In genomic region chr1:93444405-93445110, GRCm38 (mm10) we compare ENCODE assay signal across 8 mouse cellular contexts. TPM values are rescaled to one million over a fixed set of nuclear protein-coding genes. Genes with fewer than 3 reads are reported as not detected.
A peak's percentile ranks its signal among the peaks of the same experiment; 100 is the strongest.
DNase-seq lines count a peak whose midpoint lies in the region; ATAC-seq and TF ChIP-seq lines count a peak whose summit lies in the region.

No protein-coding gene starts in this region.

- no peaks in the 10 kb centered on the region for H3K9me3 ChIP-seq in embryonic facial prominence, embryonic 12.5 days
- no peaks in the 10 kb centered on the region for H3K9me3 ChIP-seq in limb, embryonic 14.5 days (ENCODE audit: control insufficient read depth, low read length)
- H3K9me3 ChIP-seq in midbrain, embryonic 16.5 days (replicated peaks; ENCODE audit: control insufficient read depth, low read length, poor library complexity, severe bottlenecking): no peaks in the 10 kb centered on the region

- peak overlapping the region; percentile 85 for H3K9ac ChIP-seq in embryonic facial prominence, embryonic 12.5 days
- H3K9ac ChIP-seq in limb, embryonic 14.5 days (ENCODE audit: low read depth, low read length, severe bottlenecking): peak overlapping the region; percentile 95
- peak overlapping the region; percentile 79 for H3K9ac ChIP-seq in midbrain, embryonic 16.5 days (ENCODE audit: low read depth, low read length)

- peak overlapping the region; percentile 87 for H3K27ac ChIP-seq in embryonic facial prominence, embryonic 12.5 days
- H3K27ac ChIP-seq in limb, embryonic 14.5 days (replicated peaks; ENCODE audit: low read depth, low read length): peak overlapping the region; percentile 97
- peak overlapping the region; percentile 72; the same call in 1 of the 2 replicates for H3K27ac ChIP-seq in midbrain, embryonic 16.5 days (ENCODE audit: low read length)

- no peaks in the 10 kb centered on the region for H3K27me3 ChIP-seq in embryonic facial prominence, embryonic 12.5 days
- H3K27me3 ChIP-seq in limb, embryonic 14.5 days (ENCODE audit: control insufficient read depth, insufficient read depth, low read length): no peaks in the 10 kb centered on the region
- no peaks in the 10 kb centered on the region for H3K27me3 ChIP-seq in midbrain, embryonic 16.5 days (ENCODE audit: control insufficient read depth, insufficient read depth, low read depth, low read length)

- H3K4me3 ChIP-seq in embryonic facial prominence, embryonic 12.5 days: peak overlapping the region; percentile 91
- H3K4me3 ChIP-seq in limb, embryonic 14.5 days (replicated peaks; ENCODE audit: low read length): peak overlapping the region; percentile 95
- H3K4me3 ChIP-seq in midbrain, embryonic 16.5 days (ENCODE audit: low read depth, low read length): peak overlapping the region; percentile 73

- H3K36me3 ChIP-seq in embryonic facial prominence, embryonic 12.5 days: peaks cover 18% of the 10 kb centered on the region
- H3K36me3 ChIP-seq in limb, embryonic 14.5 days (ENCODE audit: control insufficient read depth, insufficient read depth, low read length): peaks cover 33% of the 10 kb centered on the region
- no peaks in the 10 kb centered on the region for H3K36me3 ChIP-seq in midbrain, embryonic 16.5 days (ENCODE audit: control insufficient read depth, insufficient read depth, low read length)

- peak; percentile 87 for DNase-seq in 3134 (ENCODE audit: extremely low read depth, insufficient read length, low spot score)
- peak; percentile 89 for DNase-seq in adrenal gland, postnatal 25 days
- peak; percentile 88 to 89 for DNase-seq in heart, adult 18-20 months
- peak; percentile 89 for DNase-seq in kidney, adult 18-20 months
- peak; percentile 76 for DNase-seq in limb, embryonic 14.5 days (ENCODE audit: low spot score)
- peak; percentile 66 to 72 for DNase-seq in spleen, postnatal 36 days (ENCODE audit: low spot score in 2 of 2)

- peak overlapping the region; percentile 56 for H3K4me2 ChIP-seq in embryonic facial prominence, embryonic 12.5 days (replicated peaks)
- H3K4me2 ChIP-seq in limb, embryonic 14.5 days (replicated peaks; ENCODE audit: low read depth, low read length, severe bottlenecking): peak overlapping the region; percentile 54
- peak overlapping the region; percentile 99 for H3K4me2 ChIP-seq in midbrain, embryonic 16.5 days (ENCODE audit: low read length)

- ATAC-seq in embryonic facial prominence, embryonic 12.5 days (ENCODE audit: insufficient number of reproducible peaks, insufficient read depth, low FRiP score, low TSS enrichment): peak; percentile 68; the same call in 1 of the 2 replicates
- ATAC-seq in limb, embryonic 14.5 days (ENCODE audit: low FRiP score, low read depth): peak; percentile 73
- ATAC-seq in midbrain, embryonic 16.5 days: peak; percentile 74

- peaks cover 19% of the 10 kb centered on the region for H3K4me1 ChIP-seq in embryonic facial prominence, embryonic 12.5 days
- peaks cover 14% of the 10 kb centered on the region for H3K4me1 ChIP-seq in limb, embryonic 14.5 days (ENCODE audit: control insufficient read depth, insufficient read depth, low read length)
- H3K4me1 ChIP-seq in midbrain, embryonic 16.5 days (ENCODE audit: control insufficient read depth, insufficient read depth, low read length): peaks cover 10% of the 10 kb centered on the region

- 5% methylated on average over 18 of the region's 18 CpGs for WGBS in embryonic facial prominence, embryonic 12.5 days
- WGBS in limb, embryonic 14.5 days: 4% methylated on average over 18 of the region's 18 CpGs
- WGBS in midbrain, embryonic 16.5 days: 7% methylated on average over 18 of the region's 18 CpGs

- no peak for TF ChIP-seq POLR2A in limb, embryonic 14.5 days (IDR thresholded peaks at IDR 0.05; ENCODE audit: borderline replicate concordance, extremely low read depth, insufficient read depth, insufficient read length)

RNA-seq across cellular contexts. Expression of gene Hdlbp, which starts 34.1 kb away (rescaled TPM):
- 339 and 351 TPM in 2 replicates for total RNA-seq in adrenal gland, postnatal 25 days (2021)
- polyA plus RNA-seq in embryonic facial prominence, embryonic 12.5 days (2016; fragmentation: Nextera tagmentation; extraction: Ambion mirVana): 134 and 139 TPM in 2 replicates
- 100 to 1,000 TPM; 521 to 556 TPM for total RNA-seq in heart, adult 18-20 months (2021)
- polyA plus RNA-seq in limb, embryonic 14.5 days (2012; rRNA removed): 169 and 196 TPM in 2 replicates
- 163 and 180 TPM in 2 replicates for polyA plus RNA-seq in limb, embryonic 14.5 days (2014; fragmentation: Nextera tagmentation; extraction: Ambion mirVana)
- polyA plus RNA-seq in midbrain, embryonic 16.5 days (2015; fragmentation: Nextera tagmentation; extraction: Ambion mirVana): 53.5 and 66.7 TPM in 2 replicates

Comparison
In these comparisons a context has a peak if more than half of its experiments do, and no peak if none do; other contexts are left out.
1. Peak in every context shown above with its lines: DNase-seq, ATAC-seq, H3K4me3 ChIP-seq and H3K27ac ChIP-seq.